Mouse (Mus musculus): Measurements from ENCODE around the gene Cnbd2.
A peak's percentile ranks its signal among the peaks of the same experiment; 100 is the strongest.
"Not testable (repeated sequence)": the region's sequence is repeated elsewhere in the genome, so short reads cannot be mapped to it uniquely, and the experiment has no call there.

Cnbd2 gene

GRCm38 (mm10) chr2:156392461-156393154 lies 80.5 kb downstream of the Cnbd2 start:
- DNase-seq (ENCODE audit: low read depth): peak; percentile 92

DNA sequence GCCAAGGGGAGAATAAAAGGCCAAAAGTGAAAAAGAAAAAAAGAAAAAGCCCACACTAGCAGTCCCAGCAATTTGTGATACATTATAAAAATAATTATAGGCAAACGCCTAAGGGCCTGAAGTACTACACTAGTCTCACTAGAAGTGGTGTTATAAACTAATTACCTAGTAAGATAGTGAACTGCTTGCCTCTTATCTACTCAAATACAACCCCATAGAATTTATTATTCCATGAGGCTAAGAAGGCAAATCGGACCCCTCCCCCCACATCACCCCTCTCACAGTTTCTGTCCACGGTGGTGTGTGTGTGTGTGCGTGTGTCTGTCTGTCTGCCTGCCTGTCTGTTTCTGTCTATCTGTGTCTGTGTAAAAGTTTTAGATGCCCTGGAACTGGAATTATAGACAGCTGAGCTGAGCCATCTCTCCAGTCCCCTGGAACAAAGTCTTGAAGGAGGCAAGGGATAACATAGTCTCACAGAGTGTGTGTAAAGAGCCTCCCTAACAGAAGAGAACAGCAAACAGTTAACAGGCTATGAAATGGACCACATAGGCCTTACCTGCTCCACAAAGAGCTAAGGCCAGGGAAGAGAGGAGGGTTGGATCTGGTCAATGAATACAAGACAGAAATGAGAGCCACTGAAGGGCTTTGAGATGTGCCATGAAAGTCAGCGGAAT lies 81.2 kb downstream of the Cnbd2 start:
- DNase-seq (ENCODE audit: low read depth): peak; percentile 55

- peak; percentile 48 for DNase-seq (ENCODE audit: low read depth)
Measured at GRCm38 (mm10) chr2:156394282-156394681, 82.2 kb downstream of the Cnbd2 start.

- DNase-seq (ENCODE audit: low read depth): no peak
Measured at GRCm38 (mm10) chr2:156396096-156396495, 84.0 kb downstream of the Cnbd2 start.

- no peak for DNase-seq (ENCODE audit: low read depth)
Measured at GRCm38 (mm10) chr2:156397988-156398387, 85.9 kb downstream of the Cnbd2 start.

DNA sequence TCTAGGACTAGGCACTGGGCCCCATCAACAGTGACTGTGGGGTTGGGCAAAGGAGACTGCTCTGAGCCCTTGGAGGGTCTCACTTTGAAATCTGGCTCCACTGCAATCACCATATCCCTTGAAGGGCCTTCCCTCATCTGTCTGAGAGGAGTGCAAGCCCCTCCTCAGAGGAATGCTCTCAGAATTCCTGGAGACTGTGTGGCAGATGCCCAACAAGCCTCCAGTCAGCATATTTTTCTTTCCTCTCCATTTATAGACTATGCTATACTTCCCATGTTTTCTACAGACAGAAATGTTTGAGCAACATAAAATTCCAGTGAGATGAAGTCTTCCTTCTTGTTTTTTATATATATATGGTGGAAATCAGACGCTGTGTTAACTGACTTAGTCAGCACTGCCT lies 87.4 kb downstream of the Cnbd2 start:
- DNase-seq (ENCODE audit: low read depth): peak; percentile 71

GRCm38 (mm10) chr2:156401331-156401730 lies 89.2 kb downstream of the Cnbd2 start:
- no peak for DNase-seq (ENCODE audit: low read depth)

GRCm38 (mm10) chr2:156402036-156402435 lies 89.9 kb downstream of the Cnbd2 start:
- peak; percentile 41 for DNase-seq (ENCODE audit: low read depth)

- DNase-seq (ENCODE audit: low read depth): no peak
Measured at GRCm38 (mm10) chr2:156406987-156407386, 94.9 kb downstream of the Cnbd2 start.

DNA sequence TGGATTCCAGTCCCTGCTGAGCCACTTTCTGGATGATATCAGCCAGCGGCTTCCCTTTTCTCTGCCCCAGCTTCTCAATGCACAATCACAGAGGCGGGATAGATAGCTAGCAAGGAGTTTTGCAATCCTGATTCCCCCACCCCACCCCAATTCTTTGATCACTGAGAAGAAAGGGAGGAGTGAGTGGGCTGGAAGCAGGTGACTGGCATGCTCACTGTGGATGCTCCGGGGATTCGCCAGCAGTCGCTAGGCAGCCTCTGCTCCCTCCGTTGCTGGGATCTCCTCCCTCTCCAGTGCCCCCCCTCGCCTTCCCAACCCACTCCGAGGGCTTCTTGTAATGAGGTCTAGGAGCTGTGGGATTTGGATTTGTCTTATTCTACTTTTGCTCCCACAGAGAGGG lies 96.1 kb downstream of the Cnbd2 start:
- DNase-seq (ENCODE audit: low read depth): no peak

DNA sequence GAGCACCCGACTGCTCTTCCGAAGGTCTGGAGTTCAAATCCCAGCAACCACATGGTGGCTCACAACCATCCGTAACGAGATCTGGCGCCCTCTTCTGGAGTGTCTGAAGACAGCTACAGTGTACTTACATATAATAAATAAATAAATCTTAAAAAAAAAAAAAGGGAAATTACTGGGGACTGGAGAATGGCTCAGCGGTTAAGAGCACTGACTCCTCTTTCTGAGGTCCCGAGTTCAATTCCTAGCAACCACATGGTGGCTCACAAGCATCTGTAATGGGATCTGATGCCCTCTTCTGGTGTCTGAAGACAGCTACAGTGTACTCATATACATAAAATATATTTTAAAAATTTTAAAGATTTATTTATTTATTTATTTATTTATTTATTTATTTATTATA lies 99.2 kb downstream of the Cnbd2 start:
- DNase-seq (ENCODE audit: low read depth): not testable (repeated sequence)

GRCm38 (mm10) chr2:156414996-156415395 lies 102.9 kb downstream of the Cnbd2 start:
- no peak for DNase-seq (ENCODE audit: low read depth)

DNA sequence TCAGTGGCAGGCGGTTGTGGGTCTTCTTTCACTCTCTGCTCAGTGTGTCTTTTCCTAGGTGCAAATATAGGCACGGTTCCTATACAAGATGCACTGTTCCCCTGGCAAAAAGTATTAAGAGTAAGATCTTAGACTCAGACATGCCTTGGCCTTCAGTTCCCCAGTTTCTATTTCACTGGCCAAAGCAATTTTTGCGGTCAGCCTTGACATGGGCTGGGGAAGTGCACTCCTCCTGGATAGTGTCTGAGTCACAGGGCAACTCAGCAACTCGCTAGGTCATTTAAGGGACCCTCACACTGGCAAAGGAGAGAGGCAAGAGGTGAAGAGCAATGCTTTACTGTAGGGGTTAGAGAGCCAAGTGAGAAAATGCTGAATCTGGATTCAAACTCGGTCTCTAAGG lies 103.6 kb downstream of the Cnbd2 start:
- peak; percentile 14 for DNase-seq (ENCODE audit: low read depth)

- no peak for DNase-seq (ENCODE audit: low read depth)
Measured at GRCm38 (mm10) chr2:156417194-156417593, 105.1 kb downstream of the Cnbd2 start.

DNA sequence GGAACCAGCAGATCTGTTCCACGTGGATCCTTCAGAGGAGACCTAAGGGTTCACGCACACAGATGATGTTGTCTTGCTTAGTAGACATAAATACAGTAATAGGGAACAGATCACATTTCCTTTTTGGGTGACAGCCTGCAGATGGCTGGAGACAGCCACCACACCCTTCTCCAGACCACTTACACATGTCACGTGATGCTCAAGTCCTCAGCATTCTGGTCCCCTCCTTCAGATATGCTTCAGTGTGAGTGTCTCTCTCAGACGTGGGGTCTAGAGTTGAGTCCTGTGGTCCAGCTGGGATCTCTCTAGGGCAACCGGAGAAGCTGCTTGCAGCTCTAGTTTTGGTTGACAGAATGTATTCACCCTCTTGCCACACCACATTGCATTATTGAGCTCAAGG lies 106.4 kb downstream of the Cnbd2 start:
- DNase-seq (ENCODE audit: low read depth): no peak

GRCm38 (mm10) chr2:156420327-156420693 lies 108.2 kb downstream of the Cnbd2 start:
- no peak for DNase-seq (ENCODE audit: low read depth)

DNA sequence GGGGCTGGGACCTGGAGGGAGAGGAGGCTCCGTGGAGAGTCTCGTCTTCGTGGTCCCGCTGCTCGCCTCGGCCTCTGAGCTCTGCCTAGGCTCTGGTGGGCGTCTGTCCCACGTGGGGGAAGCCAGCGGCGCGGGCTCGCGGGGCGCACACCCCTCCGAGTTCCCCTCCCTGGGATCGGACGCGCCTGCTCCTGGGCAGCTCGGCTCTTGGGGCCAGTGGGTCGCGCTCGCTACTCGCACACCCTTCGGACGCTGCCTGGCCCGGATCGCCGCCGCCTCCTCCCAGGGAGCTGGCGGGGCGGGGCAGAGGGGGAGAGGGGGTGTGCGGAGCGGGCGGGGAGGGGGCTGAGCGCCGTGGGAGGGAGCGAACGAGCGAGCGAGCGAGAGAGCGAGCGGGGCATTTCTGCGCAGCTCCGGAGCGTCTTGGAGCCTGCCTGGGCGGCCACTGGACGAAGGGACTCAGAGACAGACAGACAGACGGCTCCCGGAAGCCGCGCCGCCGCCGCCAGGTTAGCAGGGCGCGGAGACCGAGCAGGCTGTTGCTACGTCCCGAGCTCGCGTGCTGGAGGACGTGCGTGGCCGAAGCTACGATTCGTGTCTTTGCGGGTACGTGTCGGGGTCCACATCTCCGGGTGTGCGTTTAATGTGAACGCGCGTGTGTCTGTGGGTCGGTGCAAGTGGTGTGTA lies 108.7 kb downstream of the Cnbd2 start, which contains the start of gene Epb41l1:
TSS of gene Epb41l1 (plus strand) at position 216 of the 687 bp plus-strand sequence.
- DNase-seq (ENCODE audit: low read depth): no peak

DNA sequence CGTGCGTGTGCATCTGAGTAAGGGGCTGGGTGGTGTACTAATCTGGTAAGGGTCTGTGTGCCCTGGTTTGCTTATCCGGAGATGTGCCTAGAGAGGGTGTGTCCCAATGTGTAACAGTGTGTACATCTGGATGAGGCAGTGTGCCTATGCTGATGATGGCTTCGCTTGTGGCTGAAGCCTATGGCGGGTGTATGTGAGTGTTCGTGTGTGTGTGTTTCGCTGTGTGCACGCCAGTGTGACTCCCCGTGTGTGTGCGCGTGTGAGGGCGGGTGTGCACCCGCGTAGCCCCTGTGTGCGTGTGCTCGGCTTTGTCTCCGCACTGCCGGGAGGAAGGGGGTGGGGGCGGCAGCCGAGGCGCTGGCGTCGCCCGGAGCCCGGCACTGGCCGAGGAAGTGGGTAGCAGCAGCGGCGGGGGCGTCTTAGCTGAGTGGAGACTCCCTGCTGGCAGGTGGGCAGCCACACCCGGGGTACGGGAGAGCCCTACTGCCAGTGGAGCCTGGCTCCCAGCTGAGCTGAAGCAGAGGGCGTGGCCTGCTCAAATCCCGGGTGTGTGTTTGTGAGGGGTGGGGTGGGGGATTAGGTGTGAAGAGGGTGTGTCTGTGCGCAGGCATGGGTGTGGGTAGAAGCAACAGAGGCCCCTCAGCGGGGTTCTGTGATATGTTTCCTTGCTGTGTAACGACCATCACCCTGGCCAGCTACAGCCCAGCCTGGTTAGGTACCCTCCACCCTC lies 109.4 kb downstream of the Cnbd2 start:
- DNase-seq (ENCODE audit: low read depth): no peak

DNA sequence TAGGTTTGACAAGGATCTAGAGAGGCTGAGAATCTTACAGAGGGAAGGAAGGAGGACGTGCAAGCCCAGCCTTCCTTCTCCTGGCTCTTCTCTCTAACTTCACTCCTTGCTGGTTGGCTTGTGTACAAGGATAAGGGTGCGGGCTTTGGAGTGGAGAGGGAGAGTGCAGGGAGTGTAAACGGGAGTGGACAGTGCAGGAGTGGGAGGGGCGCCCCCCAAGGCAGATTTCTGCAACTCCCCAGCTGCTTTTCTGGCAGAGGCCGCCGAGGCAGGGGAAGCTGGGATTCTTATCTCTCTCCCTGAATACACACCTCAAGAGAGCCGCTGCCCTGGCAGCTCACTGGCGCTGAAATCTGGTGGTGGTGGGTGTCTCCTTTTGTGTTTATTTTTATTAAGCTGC lies 110.5 kb downstream of the Cnbd2 start:
- DNase-seq (ENCODE audit: low read depth): no peak

GRCm38 (mm10) chr2:156423672-156424071 lies 111.6 kb downstream of the Cnbd2 start:
- no peak for DNase-seq (ENCODE audit: low read depth)

Data from NIH3T3 (cell line).